Mouse (Mus musculus) G1E-ER4 (cell line): ENCODE data around the gene Phka2. TPM values are rescaled to one million over a fixed set of nuclear protein-coding genes. Genes with fewer than 3 reads are reported as not detected.

Source experiments
- GATA1 ChIP-seq: IDR thresholded peaks from one replicate; pipeline ENCODE4 v1.8.0; 2012; ENCODE audit warnings: low read length, inconsistent platforms
- polyA plus RNA-seq: library from polyadenylated mRNA; stranded (reverse); fragments of >175 nt; gene quantifications from 2 replicates; pipeline ENCODE4 v1.2.3, GENCODE M21; 2012

Phka2 gene
- polyA plus RNA-seq, 1 experiment, result 6.7 TPM

- no peak for TF ChIP-seq GATA1
Measured at GRCm38 (mm10) chrX:160584148-160584838, 82.3 kb downstream of the Phka2 start.

- TF ChIP-seq GATA1, result no peak
Measured at GRCm38 (mm10) chrX:160585110-160585509, 83.1 kb downstream of the Phka2 start.

- no peak for TF ChIP-seq GATA1
Measured at GRCm38 (mm10) chrX:160588523-160588922, 86.6 kb downstream of the Phka2 start.

- no peak for TF ChIP-seq GATA1
Measured at GRCm38 (mm10) chrX:160590147-160590546, 88.2 kb downstream of the Phka2 start.

GRCm38 (mm10) chrX:160592933-160593332 lies 91.0 kb downstream of the Phka2 start:
- no peak for TF ChIP-seq GATA1

- TF ChIP-seq GATA1, result no peak
Measured at GRCm38 (mm10) chrX:160598055-160598454, 96.1 kb downstream of the Phka2 start.

- no peak for TF ChIP-seq GATA1
Measured at GRCm38 (mm10) chrX:160598562-160599458, 96.8 kb downstream of the Phka2 start.

GRCm38 (mm10) chrX:160601053-160601452 lies 99.1 kb downstream of the Phka2 start:
- TF ChIP-seq GATA1, result no peak

GRCm38 (mm10) chrX:160602770-160603169 lies 100.8 kb downstream of the Phka2 start:
- TF ChIP-seq GATA1, result no peak

- no peak for TF ChIP-seq GATA1
Measured at GRCm38 (mm10) chrX:160603316-160603715, 101.3 kb downstream of the Phka2 start.

- no peak for TF ChIP-seq GATA1
Measured at GRCm38 (mm10) chrX:160603981-160604541, 102.1 kb downstream of the Phka2 start.

- TF ChIP-seq GATA1, result no peak
Measured at GRCm38 (mm10) chrX:160609849-160610248, 107.9 kb downstream of the Phka2 start.

- TF ChIP-seq GATA1, result no peak
Measured at GRCm38 (mm10) chrX:160610482-160610881, 108.5 kb downstream of the Phka2 start.

- TF ChIP-seq GATA1, result no peak
Measured at GRCm38 (mm10) chrX:160610882-160611644, 109.1 kb downstream of the Phka2 start.

Other genes starting within 250 kb of the Phka2 start
- gene Adgrg2, start 111.5 kb upstream of the Phka2 start, polyA plus RNA-seq, result not detected in 2 replicates
- gene Ppef1, start 233.6 kb downstream of the Phka2 start, polyA plus RNA-seq, result not detected in 2 replicates